Mouse (Mus musculus) liver, embryonic 16.5 days (tissue): ENCODE data around the gene Angpt4. TPM values are rescaled to one million over a fixed set of nuclear protein-coding genes. Genes with fewer than 3 reads are reported as not detected.

Source experiments
- ATAC-seq: fragments of 200-750 bp; cut with Nextera tagmentation; 2 replicates; pipeline ENCODE4 v1.8.0; 2017; ENCODE audit warnings: low read depth, mild to moderate bottlenecking, moderate number of reproducible peaks, moderate library complexity
- H3K27ac ChIP-seq: fragments of 300-500 bp; sonication (generic); 2 replicates; pipeline ENCODE4 v1.5.1; 2014; ENCODE audit warnings: mild to moderate bottlenecking, low read length
- H3K27me3 ChIP-seq: fragments of 300-500 bp; sonication (generic); 2 replicates; pipeline ENCODE4 v1.6.1; 2014; ENCODE audit warnings: low read depth, low read length, mixed read lengths; ENCODE audit not compliant: control insufficient read depth, insufficient read depth
- H3K36me3 ChIP-seq: fragments of 300-500 bp; sonication (generic); 2 replicates; pipeline ENCODE4 v1.6.1; 2014; ENCODE audit warnings: mild to moderate bottlenecking; ENCODE audit not compliant: control insufficient read depth, insufficient read depth
- H3K4me1 ChIP-seq: fragments of 300-500 bp; sonication (generic); 2 replicates; pipeline ENCODE4 v1.6.1; 2014; ENCODE audit warnings: low read depth, low read length, mixed read lengths; ENCODE audit not compliant: control insufficient read depth
- H3K4me2 ChIP-seq: fragments of 300-500 bp; sonication (generic); 2 replicates; pipeline ENCODE4 v1.6.1; 2014; ENCODE audit warnings: low read depth, low read length, mixed read lengths
- H3K4me3 ChIP-seq: fragments of 300-500 bp; sonication (generic); 2 replicates; pipeline ENCODE4 v1.5.1; 2014; ENCODE audit warnings: low read depth, mild to moderate bottlenecking, low read length
- H3K9ac ChIP-seq: fragments of 300-500 bp; sonication (generic); 2 replicates; pipeline ENCODE4 v1.6.1; 2014; ENCODE audit warnings: low read depth, low read length
- H3K9me3 ChIP-seq: fragments of 300-500 bp; sonication (generic); replicated peaks from 2 replicates; pipeline ENCODE4 v1.6.1; 2016; ENCODE audit warnings: low read length; ENCODE audit not compliant: control insufficient read depth
- WGBS: fragments of 180-500 bp; shearing (Covaris S2); extraction: QIAGEN DNeasy Blood & Tissue Kit; methylation state at CpG from one replicate; pipeline ENCODE4 v1.1.7; 2014; ENCODE audit not compliant: insufficient replicate concordance; 5-methylcytosine and 5-hydroxymethylcytosine counted together
- polyA plus RNA-seq: library from polyadenylated mRNA; unstranded; fragments of >200 nt; fragmentation: Nextera tagmentation; extraction: Ambion mirVana; gene quantifications from 2 replicates; pipeline ENCODE4 v1.2.1, GENCODE M21; 2015

Gene Angpt4
- polyA plus RNA-seq, 1 experiment from 2014 or later: 0.06 TPM

DNA sequence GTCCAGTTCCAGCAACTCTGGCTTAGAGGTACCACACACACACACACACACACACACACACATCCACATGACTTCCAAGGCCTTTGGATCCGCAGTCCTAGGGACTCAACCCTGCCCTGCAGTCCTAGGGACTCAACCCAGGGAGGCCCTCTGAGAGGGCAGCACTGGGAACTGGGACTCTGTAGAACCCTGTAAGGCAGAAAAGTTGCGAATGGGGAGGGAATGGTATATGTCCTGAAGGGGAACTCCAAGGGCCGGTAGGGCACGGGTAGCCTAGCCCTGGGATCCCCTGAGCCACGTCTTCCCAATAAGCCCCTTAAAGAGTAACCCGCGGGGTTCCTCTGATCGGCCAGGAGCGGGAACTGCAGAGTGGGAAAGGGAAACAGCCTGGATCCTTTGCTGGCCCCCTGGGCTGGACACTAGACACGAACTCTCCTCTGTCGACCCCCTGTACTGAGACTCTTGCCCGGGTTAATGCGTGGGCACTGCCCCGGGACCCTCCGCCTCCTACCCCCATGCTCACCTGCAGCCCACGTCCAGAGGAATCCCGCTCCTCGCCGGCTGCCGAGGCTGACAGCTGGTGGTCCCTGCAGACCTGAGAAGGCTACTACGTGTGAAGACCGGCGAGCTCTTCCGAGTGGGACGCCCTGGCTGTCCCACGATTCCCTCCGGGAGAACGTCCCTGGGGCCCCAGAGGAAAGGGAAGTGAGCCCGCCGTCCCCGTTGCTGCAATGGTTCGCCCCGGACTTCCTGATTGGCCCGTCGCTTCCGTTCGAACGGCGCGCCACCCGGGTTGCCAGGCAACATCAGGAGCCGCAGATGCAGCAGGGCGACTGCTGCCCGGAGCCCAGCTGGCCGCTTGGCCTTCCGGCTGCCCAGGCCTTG is 68.7 kb downstream of the Angpt4 start, which contains the start of gene Fam110a:
Gene Fam110a (minus strand): TSS at position 750 of the 885 bp plus-strand sequence.
- peak within 1 kb of the TSS; percentile 61 for H3K27ac ChIP-seq
- H3K27me3 ChIP-seq: no peaks in the 10 kb centered on the region; the same call in 1 of the 2 replicates
- H3K4me2 ChIP-seq: peak within 1 kb of the TSS; percentile 64
- peak; percentile 85 for ATAC-seq
- H3K4me1 ChIP-seq: peaks cover 38% of the 10 kb centered on the region
- no peaks in the 10 kb centered on the region for H3K9me3 ChIP-seq
- peak within 1 kb of the TSS; percentile 74 for H3K4me3 ChIP-seq
- H3K9ac ChIP-seq: peak within 1 kb of the TSS; percentile 78
- WGBS: under 1% methylated on average over 46 of the region's 46 CpGs
- no peaks in the 10 kb centered on the region for H3K36me3 ChIP-seq

DNA sequence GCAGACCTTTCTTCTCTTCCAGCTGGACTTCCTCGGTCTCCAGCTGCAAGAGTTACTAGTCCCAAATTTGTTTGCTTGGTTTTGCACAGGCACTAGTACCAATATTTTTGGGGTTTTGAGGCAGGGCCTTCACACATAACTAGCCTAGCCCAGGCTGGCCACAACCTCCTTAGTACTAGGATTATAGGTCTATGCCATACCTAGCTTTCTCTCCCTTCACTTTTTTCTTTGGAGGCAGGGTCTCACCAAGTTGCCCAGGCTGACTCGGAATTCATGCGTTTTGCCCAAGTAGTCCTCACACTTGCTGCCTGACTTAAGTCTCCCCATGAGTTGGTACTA is 69.3 kb downstream of the Angpt4 start:
- H3K27me3 ChIP-seq: no peaks in the 10 kb centered on the region; the same call in 1 of the 2 replicates
- peaks cover 32% of the 10 kb centered on the region for H3K4me1 ChIP-seq
- H3K36me3 ChIP-seq: no peaks in the 10 kb centered on the region
- H3K9me3 ChIP-seq: no peaks in the 10 kb centered on the region
- H3K4me2 ChIP-seq: peak overlapping the region; percentile 64
- no peak for ATAC-seq
- no peak overlapping the region for H3K9ac ChIP-seq
- no peak overlapping the region for H3K27ac ChIP-seq
- WGBS: 43% methylated on average over 3 of the region's 3 CpGs
- H3K4me3 ChIP-seq: peak overlapping the region; percentile 74

DNA sequence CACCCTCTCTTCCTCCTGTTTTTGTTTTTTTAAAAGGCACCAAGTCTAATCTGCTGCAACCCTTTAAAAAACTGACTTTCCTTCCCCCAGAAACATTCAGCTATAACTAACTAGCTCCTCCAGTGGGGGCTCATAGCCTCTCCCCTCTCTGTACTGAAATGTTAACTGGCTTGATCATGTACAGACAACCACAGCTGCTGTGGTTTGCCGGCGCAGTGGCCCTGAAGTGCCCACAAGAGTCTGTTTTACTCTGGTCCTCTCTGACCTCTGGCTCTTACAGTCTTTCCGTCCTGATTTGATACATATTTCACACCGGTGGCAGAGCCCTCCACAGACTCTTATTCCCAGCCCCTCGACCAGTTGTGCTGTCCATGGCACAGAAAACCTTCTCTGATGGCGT is 70.3 kb downstream of the Angpt4 start:
- Histone ChIP-seq H3K36me3 (no peaks in the 10 kb centered on the region), H3K9me3 (no peaks in the 10 kb centered on the region), H3K4me2 (no peak overlapping the region), H3K9ac (no peak overlapping the region), H3K4me1 (peaks cover 27% of the 10 kb centered on the region), H3K4me3 (no peak overlapping the region), H3K27me3 (no peaks in the 10 kb centered on the region; the same call in 1 of the 2 replicates), H3K27ac (no peak overlapping the region)
- 24% methylated on average over 6 of the region's 6 CpGs for WGBS
- no peak for ATAC-seq

DNA sequence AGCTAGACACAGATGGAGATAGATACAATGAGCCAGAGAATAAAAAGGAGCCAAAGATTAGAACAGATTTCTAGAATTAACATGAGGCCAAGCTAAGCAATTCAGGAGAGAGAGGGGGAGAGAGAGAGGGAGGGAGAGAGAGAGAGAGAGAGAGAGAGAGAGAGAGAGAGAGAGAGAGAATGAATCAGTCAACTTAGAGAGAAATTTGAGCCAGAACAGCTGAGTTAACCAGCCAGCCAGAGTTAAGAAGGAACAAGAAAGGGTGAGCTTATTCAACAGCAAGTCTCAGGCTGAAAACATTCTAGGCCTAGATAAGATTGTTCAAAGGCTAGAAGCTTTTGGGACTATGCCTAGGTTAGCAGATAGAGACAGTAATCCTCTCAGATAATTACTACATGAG is 71.5 kb downstream of the Angpt4 start:
- no peak overlapping the region for H3K4me2 ChIP-seq
- no peak overlapping the region for H3K27ac ChIP-seq
- H3K4me1 ChIP-seq: peaks cover 23% of the 10 kb centered on the region
- H3K27me3 ChIP-seq: no peaks in the 10 kb centered on the region; the same call in 1 of the 2 replicates
- ATAC-seq: no peak
- no peaks in the 10 kb centered on the region for H3K36me3 ChIP-seq
- H3K9ac ChIP-seq: no peak overlapping the region
- H3K4me3 ChIP-seq: no peak overlapping the region
- no peaks in the 10 kb centered on the region for H3K9me3 ChIP-seq

DNA sequence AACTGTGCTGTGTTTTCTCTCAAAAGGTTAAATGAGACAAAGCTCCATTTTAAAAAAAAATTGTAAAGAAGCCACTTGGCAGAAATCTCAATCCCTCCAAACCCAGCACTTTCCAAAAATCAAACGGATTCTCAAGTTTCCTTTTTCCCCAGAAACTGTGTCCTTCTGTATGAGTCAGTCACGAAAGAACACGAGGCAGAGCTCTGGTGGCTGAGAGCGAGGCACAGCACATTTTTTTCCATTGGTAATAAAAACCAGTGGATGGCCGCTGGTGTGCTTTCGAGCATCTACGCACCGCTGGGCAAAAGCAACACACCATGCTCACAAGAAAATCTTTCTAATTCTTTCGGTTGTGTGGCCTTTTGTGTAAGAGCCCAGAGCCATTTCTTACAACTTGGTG is 73.0 kb downstream of the Angpt4 start:
- Histone ChIP-seq H3K4me1 (peaks cover 8% of the 10 kb centered on the region), H3K27ac (no peak overlapping the region), H3K9me3 (no peaks in the 10 kb centered on the region), H3K9ac (no peak overlapping the region), H3K36me3 (no peaks in the 10 kb centered on the region), H3K27me3 (no peaks in the 10 kb centered on the region; the same call in 1 of the 2 replicates), H3K4me2 (no peak overlapping the region), H3K4me3 (no peak overlapping the region)
- 70% methylated on average over 9 of the region's 9 CpGs for WGBS
- no peak for ATAC-seq

DNA sequence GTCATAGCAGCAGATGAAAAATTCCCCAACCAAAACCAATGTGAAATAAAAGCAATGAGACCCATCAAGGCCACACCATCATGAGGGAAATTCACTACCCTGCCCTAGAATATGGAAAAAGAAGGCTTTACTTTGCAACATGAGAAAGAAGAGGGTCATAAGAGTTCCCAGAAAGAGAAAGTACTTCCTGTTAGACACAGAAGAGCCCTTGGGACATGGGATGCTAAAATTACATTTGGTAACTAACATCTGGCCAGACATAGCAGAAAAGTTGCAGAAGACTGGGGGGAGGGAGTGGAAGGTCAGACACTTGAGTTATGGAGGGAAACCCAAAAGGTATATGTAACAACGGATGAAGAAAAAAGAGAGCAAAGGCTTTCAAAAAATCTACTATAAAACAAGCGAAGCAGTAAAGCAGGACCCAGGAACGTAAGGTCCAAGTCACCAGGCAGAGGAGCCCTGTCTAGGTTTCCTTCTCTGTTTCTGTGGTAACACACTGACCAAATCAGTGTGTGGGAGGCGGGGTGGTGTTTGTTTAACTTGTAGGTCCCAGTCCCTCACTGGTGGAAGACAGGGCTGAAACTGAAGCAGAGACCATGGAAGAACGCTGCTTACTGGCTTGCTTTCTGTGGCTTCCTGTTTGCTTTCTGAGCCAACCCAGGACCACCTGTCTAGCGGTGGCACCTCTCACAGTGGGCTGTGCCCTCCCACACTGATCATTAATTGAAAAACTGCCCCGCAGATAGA is 74.6 kb downstream of the Angpt4 start:
- WGBS: 33% methylated on average over 7 of the region's 7 CpGs
- H3K4me2 ChIP-seq: no peak overlapping the region
- no peaks in the 10 kb centered on the region; the same call in 1 of the 2 replicates for H3K27me3 ChIP-seq
- H3K9ac ChIP-seq: no peak overlapping the region
- H3K27ac ChIP-seq: no peak overlapping the region
- H3K9me3 ChIP-seq: no peaks in the 10 kb centered on the region
- no peaks in the 10 kb centered on the region for H3K36me3 ChIP-seq
- ATAC-seq: no peak
- H3K4me1 ChIP-seq: peaks cover 2% of the 10 kb centered on the region
- H3K4me3 ChIP-seq: no peak overlapping the region

DNA sequence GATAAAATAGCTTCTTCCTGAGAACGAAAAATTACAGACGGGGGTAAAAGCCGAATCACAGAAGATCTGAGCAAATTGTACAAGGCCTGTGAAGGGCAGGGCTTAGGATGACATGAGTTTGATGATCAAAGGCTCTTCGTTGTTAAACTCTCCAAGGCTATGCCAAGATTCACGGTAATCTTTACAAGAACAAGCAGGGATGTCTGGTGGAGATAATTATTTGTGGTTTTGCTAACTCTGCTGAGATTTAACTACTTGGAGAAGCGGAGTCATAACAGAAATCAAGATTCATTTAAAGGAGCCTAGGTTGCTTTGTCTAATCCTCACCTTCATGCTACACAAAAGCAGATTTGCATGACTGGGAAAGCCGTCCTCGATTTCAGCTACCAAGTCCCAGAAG is 75.9 kb downstream of the Angpt4 start:
- Histone ChIP-seq H3K27ac (no peak overlapping the region), H3K27me3 (no peaks in the 10 kb centered on the region), H3K36me3 (no peaks in the 10 kb centered on the region), H3K4me1 (no peaks in the 10 kb centered on the region; the same call in 1 of the 2 replicates), H3K9me3 (no peaks in the 10 kb centered on the region), H3K4me3 (no peak overlapping the region), H3K9ac (no peak overlapping the region), H3K4me2 (no peak overlapping the region)
- WGBS: 44% methylated on average over 8 of the region's 8 CpGs
- ATAC-seq: no peak

DNA sequence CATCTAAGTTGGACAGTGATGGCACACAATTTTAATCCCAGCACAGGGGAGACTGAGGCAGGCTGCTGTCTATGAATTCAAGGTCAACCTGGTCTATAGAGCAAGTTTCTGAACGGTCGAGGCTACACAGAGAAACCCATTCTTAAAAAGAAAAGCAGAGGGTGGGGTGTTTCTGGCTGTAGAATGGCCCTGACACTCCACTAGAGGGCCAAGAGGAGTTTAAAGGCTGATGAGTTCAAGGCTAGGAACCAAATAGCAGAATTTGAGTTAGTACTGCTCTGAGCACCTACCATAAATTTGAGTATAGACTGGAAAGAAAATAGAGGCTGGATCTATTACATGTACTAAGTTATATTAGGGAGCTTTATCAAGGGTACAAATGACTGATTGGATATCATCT is 78.0 kb downstream of the Angpt4 start:
- Histone ChIP-seq H3K36me3 (no peaks in the 10 kb centered on the region), H3K4me3 (no peak overlapping the region), H3K9ac (no peak overlapping the region), H3K27ac (no peak overlapping the region), H3K9me3 (no peaks in the 10 kb centered on the region), H3K4me2 (no peak overlapping the region), H3K4me1 (no peaks in the 10 kb centered on the region; the same call in 1 of the 2 replicates), H3K27me3 (no peaks in the 10 kb centered on the region; the same call in none of the 2 replicates)
- 39% methylated on average over 2 of the region's 2 CpGs for WGBS
- ATAC-seq: no peak

DNA sequence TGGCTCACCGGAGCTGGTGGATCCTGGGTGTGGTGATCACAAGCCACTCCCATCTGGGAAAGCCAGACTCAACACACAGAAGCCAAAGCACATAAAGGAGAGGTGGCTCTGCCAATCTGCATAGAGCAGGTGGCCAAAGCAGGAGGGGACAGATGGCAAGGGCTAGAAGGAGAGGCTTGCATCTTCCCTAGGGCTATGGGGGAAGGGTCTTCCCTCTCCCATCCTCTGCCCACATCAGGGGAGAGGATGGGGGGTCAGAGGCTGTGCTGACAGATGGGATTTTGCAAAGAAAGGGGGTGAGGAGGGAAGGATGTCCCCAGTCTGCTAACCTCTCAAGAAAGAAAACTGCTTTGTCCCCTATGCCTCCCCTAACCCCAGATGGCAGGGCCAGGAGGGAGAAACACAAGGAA is 80.0 kb downstream of the Angpt4 start:
- Histone ChIP-seq H3K4me1 (peaks cover 4% of the 10 kb centered on the region), H3K4me2 (no peak overlapping the region), H3K27ac (no peak overlapping the region), H3K4me3 (no peak overlapping the region), H3K9me3 (no peaks in the 10 kb centered on the region), H3K36me3 (no peaks in the 10 kb centered on the region), H3K9ac (no peak overlapping the region), H3K27me3 (peaks cover 3% of the 10 kb centered on the region)
- ATAC-seq: no peak
- WGBS: 46% methylated on average over 1 of the region's 1 CpGs
